Mouse (Mus musculus) embryonic facial prominence, embryonic 10.5 days (tissue): ENCODE measurements around the gene Ddx39. TPM values are rescaled to one million over a fixed set of nuclear protein-coding genes. Genes with fewer than 3 reads are reported as not detected.

Source experiments
- DNase-seq: peaks from one replicate; pipeline ENCODE4 v3.0.0-alpha.2; 2017; ENCODE audit warnings: low spot score
- H3K27ac ChIP-seq: fragments of 300-500 bp; sonication (generic); replicated peaks from 2 replicates; pipeline ENCODE4 v1.5.1; 2016; ENCODE audit warnings: mild to moderate bottlenecking
- H3K27me3 ChIP-seq: fragments of 300-500 bp; sonication (generic); replicated peaks from 2 replicates; pipeline ENCODE4 v1.6.1; 2016; ENCODE audit warnings: low read depth, mild to moderate bottlenecking; ENCODE audit not compliant: poor library complexity, severe bottlenecking
- H3K36me3 ChIP-seq: fragments of 300-500 bp; sonication (generic); replicated peaks from 2 replicates; pipeline ENCODE4 v1.6.1; 2016; ENCODE audit warnings: mild to moderate bottlenecking, moderate library complexity
- H3K4me1 ChIP-seq: fragments of 300-500 bp; sonication (generic); 2 replicates; pipeline ENCODE4 v1.6.1; 2016
- H3K4me3 ChIP-seq: fragments of 300-500 bp; sonication (generic); 2 replicates; pipeline ENCODE4 v1.5.1; 2016; ENCODE audit warnings: mild to moderate bottlenecking, moderate library complexity
- H3K9me3 ChIP-seq: fragments of 300-500 bp; sonication (generic); 2 replicates; pipeline ENCODE4 v1.6.1; 2016; ENCODE audit warnings: mild to moderate bottlenecking
- WGBS: fragments of 180-500 bp; shearing (Covaris S2); methylation state at CpG from one replicate; pipeline ENCODE4 v1.1.7; 2016; 5-methylcytosine and 5-hydroxymethylcytosine counted together
- polyA plus RNA-seq: library from polyadenylated mRNA; unstranded; fragments of >200 nt; fragmentation: Nextera tagmentation; extraction: Ambion mirVana; gene quantifications from 2 replicates; pipeline ENCODE4 v1.2.1, GENCODE M21; 2016

Ddx39 gene
- polyA plus RNA-seq, 1 experiment from 2014 or later = 286 TPM

GRCm38 (mm10) chr8:83706411-83706810, 8.6 kb upstream of the Ddx39 start:
- Histone ChIP-seq H3K9me3 (0 out of 2 replicates have a peak, but pooled peaks cover under 1% of the 10 kb centered on the region), H3K4me1 (no peaks in the 10 kb centered on the region), H3K36me3 (no peaks in the 10 kb centered on the region), H3K27me3 (no peaks in the 10 kb centered on the region; the same call in 1 of the 2 replicates), H3K27ac (no peak overlapping the region), H3K4me3 (no peak overlapping the region)
- 59% methylated on average over 5 of the region's 5 CpGs for WGBS
- no peak for DNase-seq

- H3K4me1 ChIP-seq = no peaks in the 10 kb centered on the region
- no peak overlapping the region for H3K4me3 ChIP-seq
- H3K27me3 ChIP-seq = no peaks in the 10 kb centered on the region; the same call in 1 of the 2 replicates
- WGBS = 81% methylated on average over 8 of the region's 8 CpGs
- H3K9me3 ChIP-seq = no peaks in the 10 kb centered on the region
- DNase-seq = no peak
- H3K27ac ChIP-seq = no peak overlapping the region
- no peaks in the 10 kb centered on the region for H3K36me3 ChIP-seq
Measured at GRCm38 (mm10) chr8:83707554-83707953, 7.4 kb upstream of the Ddx39 start.

GRCm38 (mm10) chr8:83714676-83715030, 324 bp upstream of the Ddx39 start:
- 20% methylated on average over 8 of the region's 8 CpGs for WGBS
- no peaks in the 10 kb centered on the region for H3K27me3 ChIP-seq
- DNase-seq = no peak
- no peaks in the 10 kb centered on the region for H3K9me3 ChIP-seq
- H3K27ac ChIP-seq = peak overlapping the region; percentile 98
- peaks cover 15% of the 10 kb centered on the region for H3K4me1 ChIP-seq
- peaks cover 7% of the 10 kb centered on the region for H3K36me3 ChIP-seq
- H3K4me3 ChIP-seq = peak overlapping the region; percentile 85

GRCm38 (mm10) chr8:83715771-83716170, 794 bp downstream of the Ddx39 start:
- Histone ChIP-seq H3K9me3 (no peaks in the 10 kb centered on the region), H3K4me1 (peaks cover 15% of the 10 kb centered on the region), H3K27ac (peak overlapping the region; percentile 98), H3K36me3 (peaks cover 18% of the 10 kb centered on the region), H3K4me3 (peak overlapping the region; percentile 85), H3K27me3 (no peaks in the 10 kb centered on the region)
- 1% methylated on average over 17 of the region's 17 CpGs for WGBS
- no peak for DNase-seq

GRCm38 (mm10) chr8:83716563-83716962, 1.6 kb downstream of the Ddx39 start:
- no peak for DNase-seq
- 69% methylated on average over 2 of the region's 2 CpGs for WGBS
- Histone ChIP-seq H3K27ac (no peak overlapping the region), H3K27me3 (no peaks in the 10 kb centered on the region), H3K9me3 (no peaks in the 10 kb centered on the region), H3K4me1 (peaks cover 15% of the 10 kb centered on the region), H3K36me3 (peaks cover 26% of the 10 kb centered on the region), H3K4me3 (peak overlapping the region; percentile 85)

GRCm38 (mm10) chr8:83719048-83719447, 4.1 kb downstream of the Ddx39 start:
- H3K36me3 ChIP-seq = peaks cover 51% of the 10 kb centered on the region
- no peak for DNase-seq
- no peaks in the 10 kb centered on the region for H3K27me3 ChIP-seq
- H3K4me1 ChIP-seq = peaks cover 15% of the 10 kb centered on the region
- H3K9me3 ChIP-seq = no peaks in the 10 kb centered on the region
- no peak overlapping the region for H3K4me3 ChIP-seq
- 85% methylated on average over 2 of the region's 2 CpGs for WGBS
- no peak overlapping the region for H3K27ac ChIP-seq

GRCm38 (mm10) chr8:83719693-83720092, 4.7 kb downstream of the Ddx39 start:
- peaks cover 58% of the 10 kb centered on the region for H3K36me3 ChIP-seq
- no peak overlapping the region for H3K27ac ChIP-seq
- DNase-seq = no peak
- H3K27me3 ChIP-seq = no peaks in the 10 kb centered on the region
- 90% methylated on average over 2 of the region's 2 CpGs for WGBS
- H3K9me3 ChIP-seq = no peaks in the 10 kb centered on the region
- H3K4me3 ChIP-seq = no peak overlapping the region
- H3K4me1 ChIP-seq = peaks cover 15% of the 10 kb centered on the region

GRCm38 (mm10) chr8:83721405-83722025, 6.5 kb downstream of the Ddx39 start:
- DNase-seq = no peak
- no peak overlapping the region for H3K27ac ChIP-seq
- no peaks in the 10 kb centered on the region for H3K9me3 ChIP-seq
- H3K36me3 ChIP-seq = peaks cover 76% of the 10 kb centered on the region
- no peak overlapping the region for H3K4me3 ChIP-seq
- H3K27me3 ChIP-seq = no peaks in the 10 kb centered on the region
- whole genome bisulfite sequencing = 92% methylated on average over 25 of the region's 25 CpGs
- H3K4me1 ChIP-seq = peaks cover 9% of the 10 kb centered on the region

GRCm38 (mm10) chr8:83722631-83723030, 7.7 kb downstream of the Ddx39 start:
- Histone ChIP-seq H3K27me3 (no peaks in the 10 kb centered on the region), H3K4me3 (no peak overlapping the region), H3K4me1 (no peaks in the 10 kb centered on the region), H3K27ac (no peak overlapping the region), H3K9me3 (no peaks in the 10 kb centered on the region), H3K36me3 (peaks cover 76% of the 10 kb centered on the region)
- 90% methylated on average over 12 of the region's 12 CpGs for WGBS
- no peak for DNase-seq

- DNase-seq = no peak
- Histone ChIP-seq H3K27ac (no peak overlapping the region), H3K27me3 (no peaks in the 10 kb centered on the region), H3K4me3 (no peak overlapping the region), H3K36me3 (peaks cover 76% of the 10 kb centered on the region), H3K4me1 (peaks cover 2% of the 10 kb centered on the region; the same call in 1 of the 2 replicates), H3K9me3 (no peaks in the 10 kb centered on the region)
- WGBS = 90% methylated on average over 11 of the region's 11 CpGs
Measured at GRCm38 (mm10) chr8:83723447-83724083, 8.6 kb downstream of the Ddx39 start.

- Histone ChIP-seq H3K27me3 (no peaks in the 10 kb centered on the region), H3K4me3 (no peak overlapping the region), H3K9me3 (no peaks in the 10 kb centered on the region), H3K27ac (no peak overlapping the region), H3K4me1 (peaks cover 16% of the 10 kb centered on the region), H3K36me3 (peaks cover 66% of the 10 kb centered on the region)
- WGBS = 47% methylated on average over 15 of the region's 15 CpGs
- DNase-seq = peak; percentile 83
Measured at GRCm38 (mm10) chr8:83724697-83725482, 9.9 kb downstream of the Ddx39 start.

GRCm38 (mm10) chr8:83725521-83726102, 10.6 kb downstream of the Ddx39 start:
- no peaks in the 10 kb centered on the region for H3K27me3 ChIP-seq
- 94% methylated on average over 8 of the region's 8 CpGs for WGBS
- DNase-seq = no peak
- no peak overlapping the region for H3K27ac ChIP-seq
- peaks cover 18% of the 10 kb centered on the region for H3K4me1 ChIP-seq
- no peak overlapping the region for H3K4me3 ChIP-seq
- peaks cover 59% of the 10 kb centered on the region for H3K36me3 ChIP-seq
- H3K9me3 ChIP-seq = no peaks in the 10 kb centered on the region
